8 mouse cellular contexts compared by ENCODE assay signal in genomic region chr2:58566049-58566409, GRCm38 (mm10). TPM values are rescaled to one million over a fixed set of nuclear protein-coding genes. Genes with fewer than 3 reads are reported as not detected.
A peak's percentile ranks its signal among the peaks of the same experiment; 100 is the strongest.
DNase-seq lines count a peak whose midpoint lies in the region; ATAC-seq lines count a peak whose summit lies in the region.

No protein-coding gene starts in this region.

- no peaks in the 10 kb centered on the region for H3K36me3 ChIP-seq in lung, embryonic 15.5 days
- no peaks in the 10 kb centered on the region for H3K36me3 ChIP-seq in heart, embryonic 12.5 days
- no peaks in the 10 kb centered on the region for H3K36me3 ChIP-seq in limb, embryonic 12.5 days
- no peaks in the 10 kb centered on the region for H3K36me3 ChIP-seq in stomach, embryonic 14.5 days (ENCODE audit: control insufficient read depth, insufficient read depth, low read length)

- H3K4me2 ChIP-seq in lung, embryonic 15.5 days, result peak overlapping the region; percentile 63
- peak overlapping the region; percentile 75 for H3K4me2 ChIP-seq in heart, embryonic 12.5 days
- peak overlapping the region; percentile 65 for H3K4me2 ChIP-seq in limb, embryonic 12.5 days
- H3K4me2 ChIP-seq in stomach, embryonic 14.5 days (replicated peaks; ENCODE audit: low read depth, low read length), result peak overlapping the region; percentile 72

- 4% methylated on average over 6 of the region's 6 CpGs for WGBS in lung, embryonic 15.5 days
- 5% methylated on average over 6 of the region's 6 CpGs for WGBS in heart, embryonic 12.5 days
- WGBS in limb, embryonic 12.5 days, result 4% methylated on average over 6 of the region's 6 CpGs
- WGBS in stomach, embryonic 14.5 days, result 3% methylated on average over 6 of the region's 6 CpGs

- H3K9ac ChIP-seq in lung, embryonic 15.5 days, result peak overlapping the region; percentile 91
- H3K9ac ChIP-seq in heart, embryonic 12.5 days, result peak overlapping the region; percentile 97
- H3K9ac ChIP-seq in limb, embryonic 12.5 days (replicated peaks), result peak overlapping the region; percentile 90
- H3K9ac ChIP-seq in stomach, embryonic 14.5 days (replicated peaks; ENCODE audit: low read depth, low read length), result peak overlapping the region; percentile 95

- ATAC-seq in lung, embryonic 15.5 days (ENCODE audit: borderline replicate concordance, extremely low read depth, low FRiP score, low TSS enrichment), result no peak
- ATAC-seq in heart, embryonic 12.5 days (ENCODE audit: insufficient number of reproducible peaks, low FRiP score), result no peak
- ATAC-seq in limb, embryonic 12.5 days (ENCODE audit: insufficient number of reproducible peaks, insufficient read depth, low FRiP score, low TSS enrichment, low read depth), result no peak
- no peak for ATAC-seq in stomach, embryonic 14.5 days (ENCODE audit: insufficient number of reproducible peaks, insufficient read depth, low FRiP score, low read depth)

- DNase-seq in lung, postnatal 10 days, result no peak
- DNase-seq in cerebellum, adult 9-11 months, result peak; percentile 54
- no peak for DNase-seq in layer of hippocampus, adult 8-10 months (ENCODE audit: low spot score in 2 of 2)
- no peak for DNase-seq in adrenal gland, adult 2 months

- no peaks in the 10 kb centered on the region for H3K27me3 ChIP-seq in lung, embryonic 15.5 days
- no peaks in the 10 kb centered on the region for H3K27me3 ChIP-seq in heart, embryonic 12.5 days (replicated peaks)
- no peaks in the 10 kb centered on the region for H3K27me3 ChIP-seq in limb, embryonic 12.5 days
- H3K27me3 ChIP-seq in stomach, embryonic 14.5 days (ENCODE audit: control insufficient read depth, insufficient read depth, low read length), result no peaks in the 10 kb centered on the region

- H3K4me1 ChIP-seq in lung, embryonic 15.5 days, result peaks cover 35% of the 10 kb centered on the region
- H3K4me1 ChIP-seq in heart, embryonic 12.5 days (replicated peaks), result peaks cover 52% of the 10 kb centered on the region
- H3K4me1 ChIP-seq in limb, embryonic 12.5 days (replicated peaks), result peaks cover 49% of the 10 kb centered on the region
- H3K4me1 ChIP-seq in stomach, embryonic 14.5 days (ENCODE audit: control insufficient read depth, insufficient read depth, low read length), result peaks cover 31% of the 10 kb centered on the region

- peak overlapping the region; percentile 99 for H3K27ac ChIP-seq in lung, embryonic 15.5 days
- H3K27ac ChIP-seq in heart, embryonic 12.5 days (ENCODE audit: poor library complexity, severe bottlenecking), result peak overlapping the region; percentile 97
- peak overlapping the region; percentile 98 for H3K27ac ChIP-seq in limb, embryonic 12.5 days
- H3K27ac ChIP-seq in stomach, embryonic 14.5 days (ENCODE audit: low read length), result peak overlapping the region; percentile 97

- H3K9me3 ChIP-seq in lung, embryonic 15.5 days, result no peaks in the 10 kb centered on the region
- H3K9me3 ChIP-seq in heart, embryonic 12.5 days (replicated peaks), result no peaks in the 10 kb centered on the region
- H3K9me3 ChIP-seq in limb, embryonic 12.5 days, result no peaks in the 10 kb centered on the region
- no peaks in the 10 kb centered on the region for H3K9me3 ChIP-seq in stomach, embryonic 14.5 days (ENCODE audit: control insufficient read depth, low read depth, low read length)

- peak overlapping the region; percentile 93 for H3K4me3 ChIP-seq in lung, embryonic 15.5 days
- H3K4me3 ChIP-seq in heart, embryonic 12.5 days, result peak overlapping the region; percentile 87
- peak overlapping the region; percentile 87 for H3K4me3 ChIP-seq in limb, embryonic 12.5 days (replicated peaks)
- peak overlapping the region; percentile 90 for H3K4me3 ChIP-seq in stomach, embryonic 14.5 days (ENCODE audit: low read depth, low read length)

RNA-seq across cellular contexts. Expression of gene Acvr1, which starts 0.9 kb away (rescaled TPM):
- polyA plus RNA-seq in lung, embryonic 15.5 days (2015; fragmentation: Nextera tagmentation; extraction: Ambion mirVana), result 4.5 and 4.6 TPM in 2 replicates
- 11.6 and 12.0 TPM in 2 replicates for polyA plus RNA-seq in heart, embryonic 12.5 days (2016; fragmentation: Nextera tagmentation; extraction: Ambion mirVana)
- polyA plus RNA-seq in limb, embryonic 12.5 days (2016; fragmentation: Nextera tagmentation; extraction: Ambion mirVana), result 5.8 and 6.1 TPM in 2 replicates
- 9.5 and 10.5 TPM in 2 replicates for polyA plus RNA-seq in stomach, embryonic 14.5 days (2014; fragmentation: Nextera tagmentation; extraction: Ambion mirVana)
- 10 to 100 TPM; 43.1 to 45.5 (median 44.5) TPM for total RNA-seq in layer of hippocampus, adult 8-10 months (2022)
- 10 to 100 TPM; 34.1 to 40.5 TPM for total RNA-seq in adrenal gland, adult 2 months (2021)
- polyA plus RNA-seq in adrenal gland, adult 2 months (2012; rRNA removed), result 6.9 and 8.6 TPM in 2 replicates

RNA-seq across cellular contexts. Expression of gene Upp2, which starts 1.1 kb away (rescaled TPM):
- 6.9 and 7.1 TPM in 2 replicates for polyA plus RNA-seq in lung, embryonic 15.5 days (2015; fragmentation: Nextera tagmentation; extraction: Ambion mirVana)
- 7.0 and 8.0 TPM in 2 replicates for polyA plus RNA-seq in heart, embryonic 12.5 days (2016; fragmentation: Nextera tagmentation; extraction: Ambion mirVana)
- 10.4 and 12.9 TPM in 2 replicates for polyA plus RNA-seq in limb, embryonic 12.5 days (2016; fragmentation: Nextera tagmentation; extraction: Ambion mirVana)
- polyA plus RNA-seq in stomach, embryonic 14.5 days (2014; fragmentation: Nextera tagmentation; extraction: Ambion mirVana), result 9.2 and 11.6 TPM in 2 replicates
- 10 to 100 TPM; 30.7 to 36.8 (median 32.4) TPM for total RNA-seq in layer of hippocampus, adult 8-10 months (2022)
- 10 to 100 TPM; 14.5 to 16.7 TPM for total RNA-seq in adrenal gland, adult 2 months (2021)
- 7.5 and 11.3 TPM in 2 replicates for polyA plus RNA-seq in adrenal gland, adult 2 months (2012; rRNA removed)
